Mouse (Mus musculus) thymus, postnatal 10 days (tissue): ENCODE data around the gene Mfsd2a.
"Not testable (repeated sequence)": the region's sequence is repeated elsewhere in the genome, so short reads cannot be mapped to it uniquely, and the experiment has no call there.

Experiments used
- DNase-seq, 2 experiments: peaks; one replicate each; pipeline ENCODE4 v3.0.0; 2021; ENCODE audit warnings: low spot score in 2 of 2

Mfsd2a gene

DNA sequence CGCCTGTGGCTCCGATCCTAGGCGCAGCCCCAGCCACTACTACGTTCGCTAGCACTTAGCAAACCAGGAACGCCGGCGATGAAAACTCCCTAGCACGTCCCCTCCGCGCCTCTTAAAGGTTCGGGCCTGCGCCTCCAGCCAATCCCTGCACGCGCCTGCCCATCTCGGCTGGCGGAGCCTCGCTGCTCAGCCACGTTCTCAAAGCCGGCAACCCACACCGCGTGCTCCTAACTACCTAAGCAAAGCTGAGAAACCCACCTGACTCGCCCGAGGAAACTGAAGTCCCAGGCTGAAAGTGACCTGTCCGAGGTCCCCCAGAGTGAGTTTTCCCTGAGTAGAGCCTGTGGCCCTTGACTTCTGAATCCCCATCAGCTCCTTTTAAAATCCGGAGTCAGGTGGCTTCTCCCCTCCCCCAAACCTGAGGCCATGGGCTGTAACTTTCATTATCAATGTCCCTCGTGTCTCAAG, at the start of gene Mfsd2a:
Gene Mfsd2a (minus strand): TSS at position 89 of the 468 bp plus-strand sequence.
- DNase-seq: peak; percentile 39 to 44

DNA sequence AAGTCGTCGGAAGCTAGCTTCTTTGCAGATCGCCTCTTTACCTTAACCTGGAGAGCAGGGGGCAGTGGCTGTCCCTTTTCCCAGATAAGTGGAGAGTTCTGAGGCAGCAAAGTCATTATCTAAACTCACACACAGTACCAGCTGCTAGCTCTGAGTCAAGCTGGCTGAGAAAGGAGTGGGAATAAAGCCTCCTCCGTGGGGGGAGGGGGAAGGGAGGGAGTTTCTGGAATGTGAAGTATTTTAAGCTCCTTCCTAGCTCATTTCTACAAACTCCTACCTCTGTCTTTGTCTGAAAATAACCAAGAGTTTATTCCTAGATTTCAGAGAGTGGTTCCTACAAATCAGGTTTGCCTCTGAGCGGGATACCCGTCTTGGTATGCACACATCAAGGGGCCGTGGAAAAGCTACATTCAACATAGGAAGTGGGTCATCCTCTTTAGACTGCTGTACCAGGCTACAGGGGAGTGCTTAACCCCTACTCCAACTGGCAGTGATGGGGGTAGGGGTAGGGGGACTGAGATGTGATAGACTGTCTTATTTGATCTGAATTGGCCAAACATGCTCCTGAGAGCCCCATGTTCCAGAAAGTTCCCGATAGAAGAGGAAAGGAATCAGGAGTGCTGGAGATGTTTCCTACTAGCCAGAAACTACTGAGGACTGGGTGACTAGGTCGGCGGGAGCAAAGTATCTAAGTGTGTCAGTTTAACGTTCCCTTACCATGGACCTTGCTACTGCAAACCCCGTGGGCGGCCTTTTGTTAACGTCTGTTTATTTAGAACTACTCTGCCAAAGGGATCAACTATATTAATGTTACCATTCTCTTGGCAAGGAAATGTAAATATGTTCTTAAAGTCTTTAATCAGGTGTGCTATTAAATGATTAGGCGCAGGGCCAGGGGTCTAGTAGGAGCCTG, 44.3 kb upstream of the Mfsd2a start:
- DNase-seq: no peak

DNA sequence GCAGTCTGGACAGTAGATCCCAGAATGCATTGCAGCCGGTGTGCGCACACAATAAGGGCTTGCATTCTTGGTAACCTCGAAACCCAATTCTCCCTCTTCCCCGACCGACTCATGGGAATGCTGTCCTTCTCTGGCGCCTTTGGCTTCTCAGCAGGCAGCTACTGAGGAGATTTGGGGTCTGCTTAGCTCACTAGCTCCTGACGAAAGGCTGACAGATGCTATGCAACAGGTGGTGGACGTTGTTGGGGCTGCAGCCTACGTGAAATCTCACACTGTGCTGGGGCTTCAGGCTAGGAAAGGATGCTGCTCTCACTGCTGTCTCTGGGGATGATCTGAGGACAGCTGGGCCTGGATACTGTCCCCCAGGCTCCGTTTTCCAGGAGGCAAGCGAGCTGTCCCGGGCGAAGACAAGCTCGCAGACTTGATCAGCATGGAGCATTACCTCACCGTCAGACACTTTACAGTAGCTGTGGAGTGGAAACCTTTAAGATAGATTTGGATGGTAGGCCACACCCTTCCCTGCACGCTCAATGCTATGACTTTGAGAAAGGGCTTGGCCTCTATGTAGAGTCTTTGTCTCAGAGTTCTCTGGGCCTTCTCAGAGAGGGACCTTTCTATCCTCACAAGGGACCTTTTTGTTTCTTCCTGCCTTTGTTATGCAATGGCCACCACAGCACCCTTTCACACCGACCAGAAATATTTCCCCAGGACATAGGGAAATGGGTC, 39.8 kb upstream of the Mfsd2a start:
- no peak for DNase-seq

DNA sequence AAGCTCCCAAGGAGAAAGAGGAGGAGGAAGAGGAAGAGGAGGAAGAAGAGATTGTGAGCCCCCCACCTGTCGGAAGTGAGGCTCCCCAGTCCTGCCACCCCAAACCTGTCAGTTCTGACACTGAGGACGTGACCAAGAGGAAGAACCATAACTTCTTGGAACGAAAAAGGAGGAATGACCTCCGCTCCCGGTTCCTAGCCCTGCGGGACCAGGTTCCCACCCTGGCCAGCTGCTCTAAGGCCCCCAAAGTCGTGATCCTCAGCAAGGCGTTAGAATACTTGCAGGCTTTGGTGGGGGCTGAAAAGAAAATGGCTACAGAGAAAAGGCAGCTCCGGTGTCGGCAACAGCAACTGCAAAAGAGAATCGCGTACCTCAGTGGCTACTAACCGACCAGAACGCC, 39.1 kb upstream of the Mfsd2a start:
- no peak for DNase-seq

DNA sequence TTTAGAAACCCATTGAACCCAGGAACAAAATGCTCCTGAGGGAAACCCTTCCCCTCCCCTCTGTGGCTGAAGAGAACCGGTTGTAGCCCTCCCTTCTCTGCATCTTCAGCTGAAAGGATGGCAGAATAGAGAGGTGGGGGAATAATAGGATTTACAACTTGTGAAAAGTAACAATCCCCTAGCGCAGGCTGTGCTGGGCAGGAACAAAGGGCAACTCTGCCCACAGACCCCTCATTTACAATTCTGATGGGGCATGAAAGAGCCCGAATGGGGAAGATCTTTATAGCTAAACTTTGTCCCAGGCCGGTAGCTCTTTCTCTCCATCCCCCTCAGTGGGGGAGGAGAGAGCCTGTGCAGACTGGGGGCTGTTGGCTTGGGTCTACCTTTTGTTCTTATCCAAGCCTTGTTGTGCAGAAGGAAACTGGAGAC, 38.3 kb upstream of the Mfsd2a start:
- DNase-seq: no peak

DNA sequence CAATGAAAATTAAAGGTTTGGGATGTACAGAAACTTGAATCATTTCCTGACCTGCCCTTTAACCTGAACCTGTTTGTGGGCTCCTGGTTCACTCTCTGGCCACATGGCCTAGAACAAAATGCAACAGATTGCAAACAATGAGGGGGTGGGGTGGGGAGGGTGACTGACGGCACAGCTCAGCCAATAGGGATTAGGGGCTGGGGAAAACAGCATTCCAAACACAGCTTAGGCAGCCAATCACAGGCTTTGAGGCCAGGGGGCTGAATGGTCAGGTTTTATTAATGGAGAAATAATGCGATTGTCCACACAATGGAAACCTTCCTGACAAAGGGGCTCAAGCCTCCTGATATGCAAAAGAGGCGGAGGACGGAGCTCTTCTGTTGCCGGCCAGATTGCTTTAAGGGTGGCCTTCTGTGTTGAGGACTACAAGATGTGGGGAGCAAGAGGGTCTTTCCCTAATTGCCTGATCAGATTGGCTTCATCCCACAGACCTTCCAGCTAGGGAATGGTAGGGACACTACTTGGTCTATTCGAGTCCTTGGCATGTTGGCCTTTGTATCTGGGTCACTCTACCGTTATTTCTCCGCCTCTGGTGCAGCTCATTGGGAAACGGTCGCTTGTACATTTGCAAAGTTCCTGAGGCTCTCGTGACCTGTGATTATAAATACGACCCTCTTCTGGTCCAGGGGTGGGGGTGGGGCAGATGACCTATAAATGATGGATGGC, 37.7 kb upstream of the Mfsd2a start:
- no peak for DNase-seq

DNA sequence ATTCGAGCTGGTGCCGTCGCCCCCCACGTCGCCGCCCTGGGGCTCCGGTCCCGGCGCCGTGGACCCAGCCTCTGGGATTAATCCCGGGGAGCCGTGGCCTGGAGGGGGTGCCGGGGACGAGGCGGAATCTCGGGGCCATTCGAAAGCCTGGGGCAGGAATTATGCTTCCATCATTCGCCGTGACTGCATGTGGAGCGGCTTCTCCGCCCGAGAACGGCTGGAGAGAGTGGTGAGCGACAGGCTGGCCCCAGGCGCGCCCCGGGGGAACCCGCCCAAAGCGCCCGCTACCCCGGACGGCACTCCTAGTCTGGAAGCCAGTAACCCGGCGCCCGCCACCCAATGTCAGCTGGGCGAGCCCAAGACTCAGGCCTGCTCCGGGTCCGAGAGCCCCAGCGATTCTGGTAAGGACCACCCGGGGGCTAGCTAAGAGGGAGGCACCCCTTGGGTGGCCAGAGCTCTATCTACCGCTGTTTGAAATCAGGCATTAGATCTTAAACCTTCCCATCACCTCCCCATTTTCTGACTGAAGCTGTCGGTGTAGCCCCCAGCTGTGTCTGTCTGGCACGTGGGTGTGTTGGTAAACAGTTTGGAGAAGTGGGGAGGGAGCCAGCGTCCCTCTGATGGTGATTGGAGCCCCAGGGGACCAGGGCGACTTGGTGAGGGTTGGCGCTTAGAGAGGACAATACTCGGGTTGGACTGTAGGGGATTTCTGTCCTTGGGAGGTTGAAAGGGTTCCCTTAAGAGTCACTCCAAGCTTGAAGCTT, 35.8 kb upstream of the Mfsd2a start:
- DNase-seq: peak in 1 of 2 experiments; percentile 26

DNA sequence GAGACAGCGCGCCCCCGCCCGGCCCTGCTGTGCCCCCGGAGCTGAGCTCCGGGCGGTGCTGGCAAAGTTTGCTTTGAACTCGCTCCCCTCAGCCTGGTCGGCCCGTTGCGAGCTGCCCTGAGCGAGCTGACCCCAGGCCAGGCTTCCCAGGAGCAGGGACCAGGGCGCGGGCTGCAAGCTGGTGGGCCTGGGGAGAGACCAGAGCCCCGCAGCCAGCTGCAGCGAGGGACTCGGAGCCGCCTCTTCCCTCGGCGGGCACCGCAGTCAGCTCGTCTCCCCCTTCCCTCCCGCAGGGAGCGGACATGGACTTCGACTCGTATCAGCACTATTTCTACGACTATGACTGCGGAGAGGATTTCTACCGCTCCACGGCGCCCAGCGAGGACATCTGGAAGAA, 35.2 kb upstream of the Mfsd2a start:
- peak; percentile 28 to 31 for DNase-seq

DNA sequence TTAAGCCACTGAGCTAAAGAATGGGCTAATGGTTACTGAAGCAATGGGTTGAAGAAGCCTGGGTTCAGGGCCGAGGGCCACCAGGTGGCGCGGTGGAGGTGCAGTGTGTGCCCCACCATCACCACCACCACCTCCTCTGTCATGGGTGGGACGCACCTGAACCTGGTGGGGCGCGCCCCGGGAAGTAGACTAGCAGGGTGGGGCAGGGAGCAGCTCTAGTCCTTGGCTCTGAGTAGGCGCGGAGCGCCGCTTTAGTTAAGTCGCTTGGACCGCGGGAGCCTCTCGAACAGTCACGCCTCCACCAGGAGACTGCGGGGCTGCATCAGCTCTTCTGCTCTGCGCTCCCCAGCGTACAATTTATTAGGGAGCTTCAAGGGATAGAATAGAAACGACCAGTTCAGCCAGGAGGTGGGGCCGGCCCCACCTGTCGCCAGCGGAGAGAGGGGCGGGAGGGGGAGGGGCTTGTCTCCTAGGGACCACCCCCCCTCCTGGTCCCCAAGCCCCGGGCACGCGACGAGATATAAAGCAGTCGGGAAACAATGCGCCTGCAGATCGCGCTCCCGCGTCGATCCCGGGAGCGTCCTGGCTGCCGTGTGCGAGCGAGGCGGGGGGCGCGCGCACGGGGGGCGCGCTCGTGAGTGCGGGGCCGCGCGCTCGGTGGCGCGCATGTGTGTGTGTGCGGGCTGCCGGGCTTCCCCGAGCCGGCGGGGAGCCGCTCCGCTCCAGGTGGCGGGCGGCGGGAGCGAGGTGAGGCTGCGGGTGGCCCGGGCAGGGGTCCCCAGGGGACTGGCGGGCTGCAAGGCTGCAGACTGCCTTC, 34.6 kb upstream of the Mfsd2a start, which contains the start of gene Mycl:
Gene Mycl (plus strand): TSS at position 249 of the 817 bp plus-strand sequence.
- peak; percentile 77 to 91 for DNase-seq

DNA sequence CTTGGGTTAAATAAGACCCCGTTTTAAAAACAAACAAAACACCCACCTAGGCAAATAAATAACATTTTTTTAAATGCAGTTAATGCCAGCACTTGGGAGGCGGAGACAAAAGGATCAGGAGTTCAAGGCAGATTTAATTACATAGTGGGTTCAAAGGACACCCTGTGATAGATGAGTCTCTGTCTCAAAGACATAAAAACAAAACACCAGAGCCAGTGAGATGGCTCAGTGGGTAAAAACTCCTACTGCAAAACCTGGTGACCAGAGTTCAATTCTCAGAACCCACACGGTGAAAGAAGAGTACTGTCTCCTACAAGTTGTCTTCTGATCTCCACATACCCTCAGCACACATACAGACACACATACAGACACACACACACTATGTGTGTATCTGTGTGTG, 31.3 kb upstream of the Mfsd2a start:
- DNase-seq: no peak

DNA sequence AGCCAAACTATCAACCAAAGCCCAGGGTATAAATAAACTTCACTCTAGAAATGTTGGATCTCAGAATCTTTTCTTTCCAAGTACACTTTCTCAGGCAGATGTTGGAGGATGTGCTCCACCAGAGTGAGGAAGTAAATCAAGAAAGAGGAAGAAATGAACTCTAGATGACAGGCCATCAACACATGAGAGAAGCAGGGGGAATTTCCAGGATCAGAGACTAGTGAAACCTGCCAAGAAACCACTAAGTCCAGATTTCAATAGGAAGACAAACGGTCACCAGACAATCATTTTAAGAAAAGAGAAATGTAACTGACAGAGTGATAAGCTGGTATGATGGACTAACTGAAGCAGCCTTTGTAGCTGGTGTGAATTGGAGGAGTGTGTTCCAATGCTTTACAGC, 30.2 kb upstream of the Mfsd2a start:
- no peak for DNase-seq

DNA sequence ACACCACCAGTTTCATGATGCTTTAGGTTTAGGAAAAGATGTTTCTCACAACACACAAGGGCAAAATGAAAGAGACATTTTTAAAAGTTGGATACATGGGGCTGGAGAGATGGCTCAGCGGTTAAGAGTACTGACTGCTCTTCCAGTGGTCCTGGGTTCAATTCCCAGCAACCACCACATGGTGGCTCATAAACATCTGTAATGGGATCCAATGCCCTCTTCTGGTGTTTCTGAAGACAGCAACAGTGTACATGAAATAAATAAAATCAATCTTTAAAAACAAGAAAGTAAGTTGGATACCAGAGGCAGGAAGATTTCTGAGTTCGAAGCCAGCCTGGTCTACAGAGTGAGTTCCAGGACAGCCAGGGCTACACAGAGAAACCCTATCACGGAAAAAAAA, 27.0 kb upstream of the Mfsd2a start:
- not testable (repeated sequence) for DNase-seq

DNA sequence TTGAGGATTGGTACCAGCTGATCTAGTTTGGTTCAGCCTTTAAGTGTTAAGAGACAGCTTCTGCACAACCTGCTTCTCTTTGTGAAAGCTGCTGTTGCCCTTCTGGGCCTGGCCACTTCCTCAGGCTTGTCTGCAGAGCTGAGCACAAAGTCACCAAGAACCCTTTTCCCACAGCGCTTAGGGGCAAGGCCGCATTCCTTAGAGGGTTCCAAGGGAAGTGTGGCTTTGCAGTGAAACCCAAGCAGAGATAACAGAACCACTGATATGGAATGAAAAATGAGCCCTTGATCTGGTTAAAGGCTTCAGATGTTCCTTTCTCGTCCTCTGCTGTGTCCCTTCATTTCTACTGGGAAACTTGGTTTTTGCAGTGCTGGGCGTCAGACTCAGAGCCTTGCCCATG, 26.4 kb upstream of the Mfsd2a start:
- no peak for DNase-seq

DNA sequence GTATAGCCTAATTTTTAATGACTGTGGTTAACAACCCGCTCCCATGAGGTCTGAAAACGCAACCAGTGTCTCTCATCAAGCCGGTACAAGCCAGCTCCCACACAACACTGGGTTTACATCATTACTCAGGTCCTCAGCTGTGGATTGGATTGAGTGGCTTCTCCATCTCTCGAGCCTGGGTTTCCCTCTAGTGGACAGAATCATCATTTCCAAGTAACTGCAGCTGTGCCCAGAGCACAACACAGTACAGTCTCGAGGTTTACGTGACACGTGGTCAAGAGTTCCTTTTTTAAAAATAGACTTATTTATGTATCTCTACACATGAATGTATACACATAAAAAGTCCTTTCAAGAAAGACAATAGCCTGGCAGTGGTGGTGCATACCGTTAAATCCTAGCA, 24.1 kb upstream of the Mfsd2a start:
- DNase-seq: peak; percentile 55 to 80

DNA sequence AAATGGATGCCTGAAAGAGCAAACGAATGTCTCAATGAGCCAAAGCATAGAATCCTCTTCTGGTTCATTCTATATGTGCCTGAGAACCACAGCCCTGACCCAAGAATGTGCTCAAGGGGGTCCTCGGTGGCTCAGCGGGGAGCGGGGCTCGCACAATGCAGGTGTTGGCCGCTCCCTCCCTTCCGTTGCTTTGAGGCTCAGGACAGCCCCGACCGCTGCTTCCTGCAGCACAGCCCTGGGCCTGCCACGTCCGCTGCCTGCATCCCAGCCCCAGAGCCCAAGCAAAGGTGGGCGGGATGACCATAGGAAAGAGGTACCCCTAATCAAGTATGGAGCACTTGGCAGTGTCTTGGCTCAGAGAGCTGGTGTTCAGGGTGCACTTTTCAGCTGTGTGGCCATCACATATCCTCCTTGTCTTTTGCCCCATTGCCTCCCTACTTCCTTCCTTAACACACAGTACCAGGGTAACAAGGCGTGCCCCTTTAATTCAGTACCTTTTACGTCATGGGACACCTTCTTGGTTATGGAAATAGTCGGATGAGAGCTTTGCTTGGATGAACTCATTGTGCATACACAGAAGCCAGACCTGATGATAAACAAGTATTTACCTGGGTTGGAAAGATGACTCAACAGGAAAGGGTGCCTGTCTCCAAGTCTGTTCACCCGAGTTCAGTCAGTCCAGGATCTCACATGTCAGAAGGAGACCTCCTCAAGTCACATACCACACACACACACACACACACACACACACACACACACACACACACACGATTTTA, 22.7 kb upstream of the Mfsd2a start:
- DNase-seq: peak; percentile 35 to 43

DNA sequence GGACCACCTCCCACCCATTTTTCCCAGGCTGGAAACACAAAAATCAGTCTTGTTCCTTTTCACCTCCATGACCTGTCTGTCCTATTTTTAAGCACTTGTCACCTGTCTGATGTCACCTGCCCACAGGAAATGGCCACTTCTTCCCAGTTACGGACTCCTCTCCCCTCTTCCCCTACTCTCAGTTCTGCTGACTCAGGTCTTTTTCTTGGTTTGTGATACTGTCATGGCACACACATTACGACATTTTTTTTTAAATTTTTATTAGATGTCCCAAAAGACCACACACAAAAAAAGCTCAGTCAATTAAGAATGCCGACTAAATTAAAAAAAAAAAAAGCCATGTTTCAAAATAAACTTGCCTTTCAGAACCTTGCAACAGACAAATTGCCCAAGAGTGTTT, 21.5 kb upstream of the Mfsd2a start:
- DNase-seq: no peak

DNA sequence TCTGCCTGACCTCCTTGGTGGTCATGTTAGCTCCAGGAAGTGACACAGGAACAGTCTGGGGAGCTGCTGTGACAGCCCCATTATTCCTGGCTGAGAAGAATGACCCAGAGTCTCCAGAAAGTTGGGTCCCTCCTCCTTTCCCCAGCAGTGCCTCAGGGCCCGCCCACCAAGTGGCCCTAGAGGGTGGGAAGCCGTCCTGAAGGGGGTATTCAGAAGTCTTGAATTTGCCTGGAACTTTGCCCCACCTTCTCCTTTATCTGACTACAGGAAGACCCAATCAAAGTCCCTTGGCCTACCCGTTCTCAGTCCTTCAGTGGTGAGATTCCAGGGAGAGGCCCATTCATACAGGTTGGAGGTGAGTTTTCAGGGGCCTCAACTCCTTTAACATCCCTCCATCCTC, 20.9 kb upstream of the Mfsd2a start:
- no peak for DNase-seq

DNA sequence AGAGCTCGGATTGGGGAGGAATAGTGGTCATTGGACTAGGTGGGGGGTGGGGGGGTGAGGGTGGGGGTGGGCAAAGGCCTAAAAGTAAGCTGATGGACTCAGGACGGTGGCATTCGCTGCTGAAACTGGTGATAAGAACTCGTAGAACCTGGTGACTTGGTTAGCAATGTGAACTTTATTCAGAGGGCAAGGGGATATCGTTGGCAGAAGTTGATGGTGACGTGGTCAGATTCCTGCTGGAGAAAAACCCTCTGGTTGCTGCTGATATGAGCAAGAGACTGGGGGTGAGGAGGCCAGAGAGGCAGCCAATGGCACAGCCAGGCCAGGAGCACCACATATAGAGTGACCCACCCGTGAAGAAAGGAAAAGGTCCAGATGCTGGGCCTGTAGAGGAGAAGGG, 20.2 kb upstream of the Mfsd2a start:
- no peak for DNase-seq

DNA sequence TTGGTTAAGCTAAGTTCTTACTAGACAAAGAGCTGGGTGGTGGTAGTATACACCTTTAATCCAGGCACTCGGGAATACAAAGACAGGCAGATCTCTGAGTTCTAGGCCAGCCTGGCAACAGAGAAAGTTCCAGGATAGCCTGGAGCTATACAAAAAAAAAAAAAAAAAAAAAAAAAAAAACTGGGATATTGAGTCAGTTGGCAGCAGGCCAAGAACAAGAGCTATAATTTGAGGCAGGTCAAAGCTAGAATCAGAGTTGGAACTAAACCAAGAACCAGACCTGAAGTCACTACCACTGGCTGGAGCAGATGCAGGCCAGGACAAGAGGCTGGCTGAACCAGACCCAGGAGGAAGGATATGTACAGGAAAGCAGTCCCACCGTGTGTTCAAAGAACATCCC, 19.7 kb upstream of the Mfsd2a start:
- DNase-seq: no peak

DNA sequence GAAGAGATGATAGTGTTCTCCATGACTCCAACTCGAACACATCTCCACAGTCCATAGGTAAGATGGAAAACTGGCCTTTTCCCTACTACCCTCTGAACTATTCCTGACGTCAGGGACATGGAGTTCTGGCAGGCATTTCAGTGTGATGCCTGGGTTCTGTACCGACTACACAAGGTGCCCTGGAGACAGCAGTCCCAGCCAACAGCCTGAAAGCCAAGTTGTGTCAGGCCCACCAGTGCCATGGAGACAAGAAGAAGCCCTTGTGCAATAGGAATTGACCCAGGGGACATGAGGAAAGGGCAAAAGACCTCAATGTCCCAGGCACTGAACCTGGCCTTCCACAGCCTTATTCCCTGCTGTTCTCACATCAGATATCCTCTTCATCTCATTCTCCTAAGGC, 18.8 kb upstream of the Mfsd2a start:
- DNase-seq: no peak
